Mouse (Mus musculus) ES-Bruce4 (cell line): ENCODE data around the gene Celf2. TPM values are rescaled to one million over a fixed set of nuclear protein-coding genes. Genes with fewer than 3 reads are reported as not detected.

Source experiments
- H3K27ac ChIP-seq: 2 replicates; pipeline ENCODE4 v1.5.1; 2012; ENCODE audit warnings: low read length, inconsistent platforms; ENCODE audit not compliant: insufficient read depth
- H3K27me3 ChIP-seq: 2 replicates; pipeline ENCODE4 v1.6.1; 2012; ENCODE audit warnings: mild to moderate bottlenecking, low read length, inconsistent platforms; ENCODE audit not compliant: control insufficient read depth, poor library complexity, insufficient read depth, severe bottlenecking
- H3K36me3 ChIP-seq: 2 replicates; pipeline ENCODE4 v1.6.1; 2012; ENCODE audit warnings: inconsistent platforms, mild to moderate bottlenecking, low read length, moderate library complexity; ENCODE audit not compliant: control insufficient read depth, poor library complexity, insufficient read depth, severe bottlenecking
- H3K4me1 ChIP-seq: one replicate; pipeline ENCODE4 v1.8.1; 2011; ENCODE audit warnings: low read length; ENCODE audit not compliant: control insufficient read depth, insufficient read depth
- H3K4me3 ChIP-seq: 2 replicates; pipeline ENCODE4 v1.5.1; 2011; ENCODE audit warnings: low read depth, mild to moderate bottlenecking, low read length
- H3K9ac ChIP-seq: 2 replicates; pipeline ENCODE4 v1.6.1; 2012; ENCODE audit warnings: low read depth, mild to moderate bottlenecking, inconsistent platforms; ENCODE audit not compliant: poor library complexity, severe bottlenecking
- H3K9me3 ChIP-seq: replicated peaks from 2 replicates; pipeline ENCODE4 v1.6.1; 2012; ENCODE audit warnings: mild to moderate bottlenecking, low read length, inconsistent platforms; ENCODE audit not compliant: control insufficient read depth, poor library complexity, insufficient read depth, severe bottlenecking
- CTCF ChIP-seq: IDR thresholded peaks from one replicate; pipeline ENCODE4 v1.8.1; 2011; ENCODE audit warnings: low read depth, low read length
- EP300 ChIP-seq: IDR thresholded peaks from 2 replicates; pipeline ENCODE4 v1.6.1; 2011; ENCODE audit warnings: low read depth, low read length; ENCODE audit not compliant: insufficient read depth
- POLR2A ChIP-seq: IDR thresholded peaks from one replicate; pipeline ENCODE4 v1.8.1; 2011; ENCODE audit warnings: low read length; ENCODE audit not compliant: insufficient read depth
- polyA plus RNA-seq: library from polyadenylated mRNA; stranded (reverse); fragments of >200 nt; gene quantifications from 2 replicates; pipeline ENCODE4 v1.2.4, GENCODE M21; 2011; ENCODE audit warnings: low read depth; ENCODE audit not compliant: missing spikeins, insufficient read depth, insufficient read length

Gene Celf2
- polyA plus RNA-seq, 1 experiment, result 10.6 TPM

GRCm38 (mm10) chr2:7237283-7237682 lies 272.1 kb downstream of the Celf2 start:
- Histone ChIP-seq H3K27me3 (no peaks in the 10 kb centered on the region), H3K4me3 (no peak overlapping the region), H3K27ac (no peak overlapping the region), H3K9ac (no peak overlapping the region), H3K9me3 (no peaks in the 10 kb centered on the region), H3K36me3 (no peaks in the 10 kb centered on the region), H3K4me1 (no peaks in the 10 kb centered on the region)
- TF ChIP-seq CTCF, result no peak
- TF ChIP-seq POLR2A, result no peak
- TF ChIP-seq EP300, result no peak

GRCm38 (mm10) chr2:7236452-7236851 lies 272.9 kb downstream of the Celf2 start:
- no peaks in the 10 kb centered on the region for H3K4me1 ChIP-seq
- H3K36me3 ChIP-seq, result no peaks in the 10 kb centered on the region
- TF ChIP-seq CTCF, result no peak
- TF ChIP-seq POLR2A, result no peak
- TF ChIP-seq EP300, result no peak
- H3K27me3 ChIP-seq, result no peaks in the 10 kb centered on the region
- no peak overlapping the region for H3K4me3 ChIP-seq
- H3K9ac ChIP-seq, result no peak overlapping the region
- no peaks in the 10 kb centered on the region for H3K9me3 ChIP-seq
- H3K27ac ChIP-seq, result no peak overlapping the region

- Histone ChIP-seq H3K27ac (no peak overlapping the region), H3K9me3 (no peaks in the 10 kb centered on the region), H3K9ac (no peak overlapping the region), H3K4me3 (no peak overlapping the region), H3K4me1 (no peaks in the 10 kb centered on the region), H3K27me3 (no peaks in the 10 kb centered on the region), H3K36me3 (no peaks in the 10 kb centered on the region)
- TF ChIP-seq POLR2A, result no peak
- TF ChIP-seq EP300, result no peak
- no peak for TF ChIP-seq CTCF
Measured at GRCm38 (mm10) chr2:7235059-7235741, 274.2 kb downstream of the Celf2 start.

DNA sequence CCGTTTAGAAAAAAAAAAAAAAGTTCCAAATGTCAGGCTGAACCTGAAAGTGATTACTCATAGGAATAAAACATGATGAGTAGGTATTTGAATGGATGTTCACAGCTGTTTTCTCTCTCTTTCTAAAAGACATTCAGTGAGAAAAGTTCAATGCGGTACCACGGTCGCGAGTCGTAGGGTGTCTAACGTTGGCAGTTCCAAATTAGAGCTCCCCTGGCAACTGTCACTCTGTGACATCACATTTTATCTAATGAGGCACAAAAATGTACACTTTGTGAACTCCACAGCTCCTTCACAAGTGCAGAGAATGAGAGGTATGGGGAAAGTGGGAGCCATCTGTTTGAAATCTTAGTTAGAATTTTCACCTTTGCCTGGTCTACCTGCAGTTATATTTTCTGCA lies 274.8 kb downstream of the Celf2 start:
- no peak overlapping the region for H3K4me3 ChIP-seq
- no peak overlapping the region for H3K9ac ChIP-seq
- H3K4me1 ChIP-seq, result no peaks in the 10 kb centered on the region
- no peak overlapping the region for H3K27ac ChIP-seq
- H3K36me3 ChIP-seq, result no peaks in the 10 kb centered on the region
- TF ChIP-seq EP300, result no peak
- no peak for TF ChIP-seq POLR2A
- TF ChIP-seq CTCF, result no peak
- H3K27me3 ChIP-seq, result no peaks in the 10 kb centered on the region
- no peaks in the 10 kb centered on the region for H3K9me3 ChIP-seq

- no peaks in the 10 kb centered on the region for H3K27me3 ChIP-seq
- H3K9me3 ChIP-seq, result no peaks in the 10 kb centered on the region
- H3K4me1 ChIP-seq, result no peaks in the 10 kb centered on the region
- no peak overlapping the region for H3K4me3 ChIP-seq
- H3K9ac ChIP-seq, result no peak overlapping the region
- TF ChIP-seq CTCF (no peak), EP300 (no peak), POLR2A (no peak)
- H3K36me3 ChIP-seq, result no peaks in the 10 kb centered on the region
- no peak overlapping the region for H3K27ac ChIP-seq
Measured at GRCm38 (mm10) chr2:7233411-7233810, 276.0 kb downstream of the Celf2 start.

DNA sequence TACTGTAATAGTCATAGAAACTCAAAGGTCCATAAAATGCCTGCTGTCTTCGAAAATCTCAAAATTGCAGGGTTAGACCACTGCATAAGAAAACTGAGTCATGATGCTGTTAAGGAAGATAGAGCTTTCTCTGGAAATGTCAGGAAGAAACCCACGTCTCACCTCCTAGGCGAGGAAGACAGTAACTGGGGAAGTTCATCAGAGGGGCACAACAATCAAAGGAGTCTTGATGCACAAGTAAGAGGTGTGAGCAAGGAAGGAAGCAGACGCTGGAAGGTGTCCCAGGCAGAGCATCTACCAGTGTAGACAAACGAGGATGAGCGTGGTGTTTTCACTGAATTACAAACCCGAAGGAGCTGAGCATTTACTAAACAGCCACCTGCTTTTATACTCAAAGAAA lies 282.6 kb downstream of the Celf2 start:
- H3K27ac ChIP-seq, result no peak overlapping the region
- no peaks in the 10 kb centered on the region for H3K4me1 ChIP-seq
- TF ChIP-seq CTCF (no peak), POLR2A (no peak), EP300 (no peak)
- H3K9ac ChIP-seq, result no peak overlapping the region
- H3K27me3 ChIP-seq, result no peaks in the 10 kb centered on the region
- no peaks in the 10 kb centered on the region for H3K36me3 ChIP-seq
- no peak overlapping the region for H3K4me3 ChIP-seq
- no peaks in the 10 kb centered on the region for H3K9me3 ChIP-seq
